Mouse (Mus musculus): ENCODE measurements around the gene Zfp36l2.

Gene Zfp36l2

DNA sequence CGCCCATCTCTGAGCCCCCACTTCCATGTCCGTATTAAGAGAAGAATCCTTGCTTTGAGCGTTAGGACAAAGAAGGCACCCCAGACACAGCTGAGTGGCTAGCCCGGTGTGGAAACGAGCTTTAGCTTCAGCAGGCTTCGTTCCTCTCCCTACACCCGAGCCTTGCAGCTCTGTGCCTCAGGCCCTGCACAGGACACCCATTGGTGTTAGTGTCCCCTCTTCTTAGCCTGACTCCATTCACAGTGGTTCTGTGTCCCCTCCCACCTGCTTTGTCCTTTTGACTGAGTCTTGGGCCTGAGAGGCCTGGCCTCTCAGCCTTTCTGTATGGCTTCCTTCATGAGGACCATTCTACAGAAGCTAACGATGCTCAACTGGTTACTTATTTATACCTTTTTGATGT is 37.5 kb downstream of the Zfp36l2 start:
- no peak for DNase-seq

DNA sequence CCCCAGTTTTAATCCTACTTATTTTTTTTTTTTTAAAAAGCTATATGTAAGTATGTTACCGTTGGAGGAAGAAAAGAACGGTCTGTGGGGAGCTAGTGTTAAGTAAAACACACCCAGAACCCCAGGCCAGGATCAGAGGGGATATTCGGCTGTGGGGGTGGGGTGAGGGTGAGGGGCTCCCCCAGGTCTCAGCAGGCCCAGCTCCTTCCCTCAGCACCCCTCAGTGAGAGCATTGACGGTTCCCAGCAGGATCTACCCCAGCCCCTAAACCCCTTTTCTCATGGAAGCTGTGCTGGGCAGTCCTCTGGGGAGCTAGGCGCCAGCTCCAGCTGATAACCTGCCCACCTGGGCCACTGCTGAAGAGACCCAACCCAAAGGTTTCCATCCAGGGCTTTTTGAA is 38.2 kb downstream of the Zfp36l2 start:
- DNase-seq: no peak

DNA sequence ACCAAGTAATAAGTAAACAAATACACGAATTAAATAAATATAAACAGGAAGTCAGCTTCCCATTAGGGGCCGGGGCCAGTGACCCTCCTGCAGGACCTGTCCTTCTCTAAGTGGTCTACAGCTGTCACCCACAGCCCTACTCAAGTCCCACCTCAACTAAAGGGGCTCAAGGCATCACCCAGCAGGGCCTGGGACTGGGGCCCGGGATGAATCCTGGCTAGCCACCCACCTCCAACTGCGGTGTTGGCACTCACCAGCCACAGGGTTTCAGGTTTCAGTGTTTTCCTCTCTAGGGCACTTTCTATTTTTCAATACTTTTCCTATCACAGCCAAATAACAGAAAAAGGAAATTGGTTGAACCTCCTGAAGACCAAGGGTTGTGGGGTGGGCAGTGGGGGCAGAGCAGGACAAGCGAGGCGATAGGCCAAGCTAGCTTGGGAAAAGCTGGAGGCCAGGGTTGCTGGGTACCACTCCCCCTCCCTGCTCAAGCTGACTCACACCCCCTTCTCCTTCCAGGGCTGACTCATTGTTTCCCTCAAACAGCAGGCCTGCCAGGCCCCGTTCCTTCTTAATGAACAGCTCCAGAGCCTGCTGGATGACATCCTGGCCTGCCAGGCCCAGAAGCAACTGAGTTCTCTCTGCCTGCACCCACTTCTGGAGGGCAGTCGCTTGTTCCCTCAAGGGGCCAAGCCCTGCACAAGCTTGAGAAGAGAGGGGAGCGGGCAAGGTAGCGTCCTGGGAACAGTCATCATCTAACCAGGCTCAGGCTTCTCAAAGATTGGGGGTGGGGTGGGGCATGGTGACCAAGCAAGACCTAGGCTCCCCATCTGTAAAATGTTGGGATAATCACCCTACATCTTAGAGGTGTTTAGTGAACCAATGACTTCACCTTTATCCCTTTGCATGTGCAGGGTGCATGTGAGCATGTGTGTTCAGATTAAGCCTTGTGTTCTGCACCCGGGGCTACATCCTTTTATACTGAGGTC is 39.0 kb downstream of the Zfp36l2 start:
- DNase-seq: peak; percentile 74

DNA sequence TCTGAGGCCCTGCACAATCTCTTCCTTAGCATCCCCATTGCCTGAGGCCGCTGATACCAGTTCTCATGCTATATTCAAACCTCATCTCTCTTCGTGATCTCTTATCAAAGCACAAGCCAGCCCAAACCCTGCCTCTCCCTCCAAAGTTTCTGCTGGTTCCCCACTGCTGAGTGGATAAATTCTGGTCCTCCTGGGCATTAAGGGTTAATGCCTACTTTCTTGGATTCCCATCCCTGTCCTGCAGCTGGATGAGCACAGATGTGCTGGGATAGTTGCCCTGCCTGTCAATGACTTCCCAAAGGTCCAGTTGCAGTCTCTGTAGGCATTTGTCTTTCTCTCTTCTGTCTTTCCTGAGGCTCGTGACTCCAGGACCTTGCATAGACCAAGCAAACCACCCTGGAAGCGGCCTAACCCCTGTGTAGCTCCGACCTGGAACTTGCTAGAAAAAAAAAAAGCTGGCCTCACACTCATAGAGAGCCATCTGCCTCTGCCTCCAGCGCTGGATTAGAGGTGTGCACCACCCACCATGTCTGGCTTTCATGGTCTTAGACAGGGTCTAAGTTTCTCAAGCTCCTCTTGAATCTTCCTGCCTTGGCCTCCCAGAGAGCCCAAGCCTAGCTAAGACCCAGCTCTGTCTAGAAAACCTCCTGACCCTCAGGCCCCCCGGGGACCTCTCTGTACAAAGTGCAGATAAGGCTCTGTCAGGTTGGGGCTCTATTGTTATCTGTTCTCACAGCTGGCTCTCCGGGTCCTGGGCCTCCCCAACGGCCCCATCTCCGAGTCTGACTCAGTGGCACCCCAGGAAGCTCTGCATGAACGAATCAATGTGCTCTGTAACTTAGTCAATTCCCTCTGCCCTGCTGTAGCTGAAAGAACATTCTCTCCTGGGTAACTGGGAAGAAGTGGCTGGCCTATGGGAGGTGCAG is 40.3 kb downstream of the Zfp36l2 start:
- no peak for DNase-seq

DNA sequence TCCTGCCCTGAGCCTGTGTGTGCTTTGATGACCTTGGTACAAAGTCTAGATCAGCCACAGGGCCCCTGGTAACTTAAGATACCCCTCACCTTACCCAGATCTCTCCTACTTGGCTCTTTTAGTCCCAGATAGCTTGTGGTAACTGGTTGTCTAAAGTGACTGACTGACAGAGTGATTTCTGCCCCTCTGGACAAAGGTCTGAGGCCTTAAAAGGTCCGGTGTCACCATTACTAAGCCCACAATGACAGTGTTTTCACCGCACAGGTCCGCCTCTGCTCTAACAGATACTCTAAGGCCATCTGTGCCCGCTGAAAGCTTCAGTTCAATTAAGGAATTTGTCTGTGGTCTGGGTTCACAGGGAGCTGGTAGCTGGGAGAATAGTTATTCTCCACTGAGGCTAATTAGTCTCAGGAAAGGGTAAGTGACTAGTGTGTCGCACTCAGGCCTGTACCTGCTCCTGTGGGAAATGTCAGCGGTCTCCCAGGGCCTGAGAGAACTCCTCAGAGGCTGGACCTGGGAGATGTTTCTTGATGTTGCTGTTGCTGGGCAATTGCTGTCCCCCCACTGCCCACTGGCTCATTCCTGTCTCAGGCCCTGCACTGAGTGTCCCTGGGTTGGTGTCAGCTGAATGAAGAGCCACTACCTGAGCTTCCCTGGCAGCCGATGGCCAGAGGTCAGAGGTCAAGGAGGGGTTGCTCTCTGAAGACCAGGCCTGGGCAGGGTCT is 41.1 kb downstream of the Zfp36l2 start:
- DNase-seq: no peak

DNA sequence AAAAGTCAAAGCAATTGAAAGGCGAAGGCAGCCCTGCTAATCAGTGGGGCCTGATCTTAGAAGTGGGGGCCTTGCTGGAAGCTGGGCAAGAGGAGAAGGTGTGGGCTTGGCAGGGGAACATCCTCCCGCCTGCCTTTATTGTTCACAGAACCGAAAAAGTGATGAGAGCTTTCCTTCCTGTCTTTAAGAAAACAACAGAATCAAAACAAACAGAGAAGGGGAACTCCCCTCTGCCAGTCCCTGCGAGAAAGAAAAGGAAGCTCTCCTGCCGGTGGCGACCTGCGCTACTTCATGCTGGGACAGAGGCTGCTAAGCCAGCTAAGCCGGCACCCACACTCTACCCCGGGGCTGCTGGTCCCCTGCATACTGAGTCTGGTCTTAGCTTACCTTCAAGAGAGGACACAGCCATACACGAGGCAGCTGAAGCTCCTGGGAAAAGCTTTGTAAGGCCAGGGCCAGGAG is 41.9 kb downstream of the Zfp36l2 start:
- no peak for DNase-seq

DNA sequence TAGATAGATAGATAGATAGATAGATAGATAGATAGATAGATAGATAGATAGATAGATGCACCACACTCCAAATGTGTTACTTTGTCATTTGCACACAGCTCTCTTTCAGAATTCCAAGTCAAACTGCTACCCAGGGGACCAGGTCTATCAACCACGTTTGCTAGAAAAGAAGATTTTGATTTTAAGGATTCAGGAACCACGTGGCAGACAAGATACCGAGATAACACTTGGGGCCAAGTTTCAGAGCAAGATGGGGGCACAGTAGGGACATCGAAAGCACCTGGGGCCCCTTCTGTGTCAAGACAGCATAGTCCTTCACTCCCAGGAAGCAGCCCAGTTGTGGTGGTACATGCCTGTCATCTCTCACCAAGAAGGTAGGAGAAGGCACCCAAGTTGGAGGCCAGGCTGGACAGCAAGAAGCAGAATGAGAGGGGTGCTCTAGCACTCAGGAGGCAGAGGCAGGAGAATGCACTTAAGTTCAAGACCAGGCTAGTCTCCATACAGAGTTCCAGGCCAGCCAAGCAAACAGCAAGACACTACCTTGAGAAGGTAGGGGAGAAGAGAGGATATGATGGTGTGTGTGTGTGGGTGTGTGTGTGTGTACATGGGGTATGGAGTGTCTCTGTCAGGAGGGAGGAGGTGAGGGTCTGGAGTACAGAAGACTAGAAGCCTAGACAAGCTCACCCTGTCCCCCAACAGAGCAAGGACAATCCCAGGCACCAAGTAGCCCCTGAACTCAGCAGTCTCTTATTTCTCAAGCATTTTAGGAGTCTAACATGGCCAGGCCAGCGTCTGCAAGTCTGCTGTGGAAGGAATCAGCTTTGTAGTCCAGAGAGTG is 42.8 kb downstream of the Zfp36l2 start:
- DNase-seq: no peak

DNA sequence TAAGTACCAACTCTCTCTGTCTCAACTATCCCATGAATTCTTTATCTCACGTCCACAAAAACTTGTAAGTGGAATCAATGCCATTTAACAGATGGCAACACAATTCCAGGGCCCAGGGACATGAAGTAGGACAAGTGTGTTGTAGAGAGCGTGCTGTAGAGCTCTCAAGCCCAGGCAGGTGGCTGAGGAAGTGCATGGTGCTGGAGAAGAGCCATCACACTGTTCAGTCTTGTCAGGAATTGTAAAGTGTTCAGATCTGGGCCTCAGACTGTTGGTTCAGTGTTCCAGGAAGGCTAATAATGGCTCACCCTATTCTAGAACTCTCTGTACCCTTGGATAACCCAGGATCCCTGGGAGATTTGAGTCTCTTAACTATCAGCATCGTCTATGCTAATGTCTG is 43.6 kb downstream of the Zfp36l2 start:
- no peak for DNase-seq

DNA sequence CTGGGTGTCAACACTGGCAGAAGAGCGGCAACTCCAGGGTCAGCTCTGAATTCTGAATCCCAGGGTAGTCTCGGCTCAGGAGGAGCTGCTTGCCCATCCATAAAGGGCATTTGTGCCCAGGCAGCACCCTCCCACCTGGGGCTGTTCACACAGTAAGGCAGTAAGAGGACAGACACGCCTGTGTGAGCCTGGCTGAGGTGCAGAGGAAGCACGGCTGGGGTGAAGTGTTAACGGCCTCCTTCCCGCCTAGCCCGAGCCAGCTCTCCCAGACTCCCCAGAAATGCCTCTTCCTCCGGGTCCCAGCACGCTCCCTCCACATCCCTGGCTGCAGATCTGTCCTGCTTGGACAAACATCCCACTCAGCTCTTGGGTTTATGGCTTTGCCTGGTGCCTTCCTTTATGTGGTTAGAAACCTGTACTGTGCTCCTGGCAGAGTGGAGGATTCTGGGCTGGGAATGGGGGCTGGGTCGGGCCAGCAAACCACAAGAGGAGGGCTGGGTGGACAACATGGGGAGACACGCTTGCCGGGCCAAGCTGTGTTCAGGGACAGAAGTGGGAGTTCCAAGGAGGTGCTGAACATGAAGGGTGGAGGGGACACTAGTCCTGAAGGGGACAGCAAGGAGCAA is 44.4 kb downstream of the Zfp36l2 start:
- no peak for DNase-seq

DNA sequence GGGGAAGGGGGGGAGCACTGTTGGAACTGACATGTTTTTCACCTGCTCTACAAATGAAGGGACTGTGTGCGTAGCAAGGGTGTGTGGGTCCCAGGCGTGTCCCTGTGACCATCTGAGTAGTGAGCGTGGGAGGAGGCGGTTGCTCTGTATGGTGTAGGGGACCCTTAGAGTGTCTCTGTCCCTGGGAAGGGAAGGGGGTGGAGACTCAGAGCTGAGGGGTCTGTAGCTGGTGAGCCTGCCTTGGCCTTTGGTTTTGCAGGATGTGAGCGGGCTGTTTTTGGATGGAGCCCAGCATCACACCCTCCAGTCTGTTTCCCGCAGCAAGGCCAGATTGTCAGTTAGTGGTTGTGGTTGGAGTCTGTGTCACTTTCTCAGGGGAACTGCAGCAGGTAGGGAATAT is 46.1 kb downstream of the Zfp36l2 start:
- no peak for DNase-seq

DNA sequence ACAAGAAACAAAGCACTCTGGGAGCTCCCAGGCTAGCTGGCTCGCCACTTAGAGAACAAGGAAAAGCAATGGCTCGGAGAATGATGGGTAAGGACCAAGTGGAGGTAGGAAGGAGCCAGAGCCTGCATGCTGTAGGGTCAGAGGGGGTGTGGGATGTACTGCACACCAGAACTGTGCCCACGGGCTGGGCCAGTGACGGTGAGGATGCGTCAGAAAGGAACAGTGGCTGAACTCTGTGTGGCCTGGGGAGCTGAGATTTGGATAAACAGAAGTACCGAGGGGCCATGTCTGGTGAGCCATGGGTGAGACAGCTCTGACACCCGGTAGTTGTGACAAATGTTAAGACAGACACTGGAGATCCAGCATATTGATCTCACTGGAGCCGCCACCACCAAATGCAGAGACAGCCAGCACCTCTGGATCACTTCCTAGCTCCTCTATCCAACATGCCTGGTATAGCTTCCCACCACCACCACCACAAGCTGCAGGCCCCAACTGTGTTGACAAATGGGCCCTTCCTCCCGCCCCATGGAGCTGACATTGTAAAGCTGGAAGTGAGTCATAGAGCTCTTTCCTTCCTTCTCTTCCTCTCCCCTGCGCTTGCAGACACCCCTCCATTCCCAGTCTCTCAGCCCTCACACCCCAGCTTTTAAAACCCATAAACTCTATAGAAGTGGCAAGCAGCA is 46.8 kb downstream of the Zfp36l2 start:
- no peak for DNase-seq

DNA sequence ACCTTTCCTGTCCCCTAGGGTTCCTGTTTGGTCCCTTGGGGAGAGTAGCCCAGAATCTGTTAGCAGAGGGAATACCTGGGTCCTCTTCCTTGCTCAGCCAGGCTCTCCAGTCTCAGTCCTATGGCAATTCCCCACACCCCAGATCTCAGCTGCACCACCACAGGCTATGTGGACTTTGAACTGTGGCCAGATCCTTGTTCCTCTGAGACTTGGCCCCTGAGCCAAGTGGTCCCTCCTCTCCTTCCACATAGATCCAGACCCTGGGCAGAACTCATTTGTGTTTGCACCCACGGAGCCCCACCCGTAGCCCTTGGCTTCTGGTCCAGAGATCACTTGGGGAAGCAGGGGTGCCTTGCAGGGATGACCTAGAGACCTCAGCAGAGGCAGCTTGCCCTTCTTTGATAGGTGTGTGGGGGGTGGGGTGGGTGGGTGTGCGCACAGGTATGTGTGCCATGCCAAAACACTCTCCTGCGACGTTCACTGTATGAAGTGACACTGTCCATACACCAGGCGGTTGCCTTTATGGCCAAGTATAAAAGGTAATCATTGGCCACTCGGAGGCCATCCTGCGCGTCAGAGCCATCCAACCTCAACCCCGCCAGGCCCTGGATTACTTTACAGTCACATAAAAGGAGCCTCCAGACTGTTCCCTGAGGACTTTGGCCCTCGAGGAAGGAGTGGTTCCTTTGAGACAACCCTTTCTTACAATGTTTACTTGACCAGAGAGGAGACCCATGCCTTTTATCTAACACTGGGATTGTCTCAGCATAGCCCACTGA is 50.2 kb downstream of the Zfp36l2 start:
- DNase-seq: no peak

DNA sequence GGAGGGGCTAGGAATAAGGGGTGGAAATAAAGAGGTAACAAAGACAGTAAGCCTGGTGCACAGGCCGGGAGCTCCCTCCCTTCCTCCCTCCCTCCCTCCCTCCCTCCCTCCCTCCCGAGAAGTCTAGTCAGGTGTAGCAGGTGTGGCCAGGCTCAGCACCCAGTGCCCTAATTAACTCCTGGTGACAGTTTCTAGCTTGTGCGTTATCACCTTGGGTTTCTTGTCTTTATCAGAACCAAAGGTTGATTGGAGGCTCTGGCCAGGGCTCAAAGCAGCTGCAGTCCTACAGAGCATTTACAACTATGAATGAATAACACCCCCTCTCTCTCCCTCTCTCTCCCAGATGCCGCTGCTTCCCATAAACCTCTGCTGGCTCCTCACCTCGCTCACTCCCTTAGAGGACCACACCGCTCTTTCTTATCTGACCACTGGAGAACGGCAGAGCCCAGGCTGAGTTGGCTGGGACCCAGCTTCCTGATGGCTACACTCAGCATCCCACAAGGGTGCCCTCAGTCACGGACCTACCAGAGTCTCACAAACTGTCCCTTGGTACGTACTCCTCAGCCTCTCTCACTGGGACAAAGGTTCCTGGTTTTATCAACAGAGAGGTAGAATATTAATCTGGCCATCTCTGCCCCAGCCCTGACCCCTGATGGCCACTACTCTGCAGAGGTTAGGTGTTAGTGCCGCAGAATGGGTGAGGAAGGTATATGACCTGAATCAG is 50.9 kb downstream of the Zfp36l2 start:
- DNase-seq: no peak

DNA sequence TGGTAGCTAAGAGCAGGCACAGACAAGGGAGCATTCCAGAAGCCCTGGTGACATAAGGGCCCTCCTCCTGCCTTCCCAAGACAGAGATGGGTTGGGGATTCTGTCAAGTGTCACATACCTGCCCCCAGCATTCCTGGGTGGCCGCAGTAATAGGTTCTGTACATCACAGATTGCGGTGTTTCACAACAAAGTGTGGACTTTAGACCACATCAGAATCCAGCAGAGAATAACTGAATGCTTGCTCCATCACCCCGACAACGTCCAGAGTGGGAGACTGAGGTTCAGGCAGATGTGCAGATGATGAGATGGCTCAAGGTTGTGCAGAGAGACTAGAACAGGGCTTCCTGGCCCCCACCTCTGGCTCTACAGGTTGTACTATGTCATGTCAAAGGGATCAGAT is 51.5 kb downstream of the Zfp36l2 start:
- DNase-seq: no peak

DNA sequence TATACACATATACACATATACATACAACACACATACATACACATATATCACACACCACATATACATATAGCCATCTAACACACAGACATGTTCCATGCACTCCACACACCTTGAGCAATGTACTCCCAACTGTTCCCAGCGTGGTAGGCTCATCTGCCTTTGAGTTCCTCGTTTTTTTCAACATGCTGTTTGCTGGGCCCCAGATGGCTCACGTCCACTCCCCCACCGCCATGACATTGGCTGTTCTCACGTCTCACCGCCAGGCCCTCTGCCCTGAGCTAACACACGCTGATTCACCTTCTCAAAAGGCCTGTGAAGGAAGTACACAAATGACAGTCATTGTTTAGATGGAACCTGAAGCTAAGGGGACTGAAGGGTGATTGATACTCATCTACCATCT is 52.5 kb downstream of the Zfp36l2 start:
- no peak for DNase-seq
